Mouse (Mus musculus) cerebellum, adult 2 months (tissue): ENCODE data around the gene Nop58. TPM values are rescaled to one million over a fixed set of nuclear protein-coding genes. Genes with fewer than 3 reads are reported as not detected.

Experiments
- DNase-seq, 2 experiments: peaks; one replicate each; pipeline ENCODE4 v3.0.0; 2021
- H3K27ac ChIP-seq: fragments of 200-500 bp; 2 replicates; pipeline ENCODE4 v1.5.1; 2012; ENCODE audit warnings: low read length, control low read depth, inconsistent platforms; ENCODE audit not compliant: insufficient read depth
- H3K27me3 ChIP-seq: fragments of 200-500 bp; 2 replicates; pipeline ENCODE4 v1.6.1; 2012; ENCODE audit warnings: inconsistent platforms, mild to moderate bottlenecking, low read length, moderate library complexity; ENCODE audit not compliant: control insufficient read depth, insufficient read depth
- H3K4me1 ChIP-seq: fragments of 200-500 bp; 2 replicates; pipeline ENCODE4 v1.6.1; 2011; ENCODE audit warnings: low read length; ENCODE audit not compliant: control insufficient read depth, insufficient read depth
- H3K4me3 ChIP-seq: fragments of 200-500 bp; replicated peaks from 2 replicates; pipeline ENCODE3; 2011; ENCODE audit warnings: mild to moderate bottlenecking, low read depth, low read length, control low read depth; ENCODE audit not compliant: insufficient read depth
- CTCF ChIP-seq: fragments of 200-500 bp; IDR thresholded peaks from 2 replicates; pipeline ENCODE4 v1.5.1; 2011; ENCODE audit warnings: low read depth, mild to moderate bottlenecking, control low read depth, low read length, moderate library complexity, borderline replicate concordance; ENCODE audit not compliant: insufficient read depth
- POLR2A ChIP-seq: fragments of 200-500 bp; IDR thresholded peaks from 2 replicates; pipeline ENCODE4 v1.6.1; 2011; ENCODE audit warnings: low read length, control low read depth, borderline replicate concordance; ENCODE audit not compliant: insufficient read depth
- WGBS: fragments of 180-500 bp; shearing (Covaris S2); methylation state at CpG from one replicate; pipeline ENCODE4 v1.1.7; 2018; 5-methylcytosine and 5-hydroxymethylcytosine counted together
- polyA plus RNA-seq: library from polyadenylated mRNA; depleted of rRNA; stranded (reverse); fragments of >200 nt; gene quantifications from 2 replicates; pipeline ENCODE4 v1.2.3, GENCODE M21; 2012

Nop58 gene
- polyA plus RNA-seq, 1 experiment = 25.8 TPM

DNA sequence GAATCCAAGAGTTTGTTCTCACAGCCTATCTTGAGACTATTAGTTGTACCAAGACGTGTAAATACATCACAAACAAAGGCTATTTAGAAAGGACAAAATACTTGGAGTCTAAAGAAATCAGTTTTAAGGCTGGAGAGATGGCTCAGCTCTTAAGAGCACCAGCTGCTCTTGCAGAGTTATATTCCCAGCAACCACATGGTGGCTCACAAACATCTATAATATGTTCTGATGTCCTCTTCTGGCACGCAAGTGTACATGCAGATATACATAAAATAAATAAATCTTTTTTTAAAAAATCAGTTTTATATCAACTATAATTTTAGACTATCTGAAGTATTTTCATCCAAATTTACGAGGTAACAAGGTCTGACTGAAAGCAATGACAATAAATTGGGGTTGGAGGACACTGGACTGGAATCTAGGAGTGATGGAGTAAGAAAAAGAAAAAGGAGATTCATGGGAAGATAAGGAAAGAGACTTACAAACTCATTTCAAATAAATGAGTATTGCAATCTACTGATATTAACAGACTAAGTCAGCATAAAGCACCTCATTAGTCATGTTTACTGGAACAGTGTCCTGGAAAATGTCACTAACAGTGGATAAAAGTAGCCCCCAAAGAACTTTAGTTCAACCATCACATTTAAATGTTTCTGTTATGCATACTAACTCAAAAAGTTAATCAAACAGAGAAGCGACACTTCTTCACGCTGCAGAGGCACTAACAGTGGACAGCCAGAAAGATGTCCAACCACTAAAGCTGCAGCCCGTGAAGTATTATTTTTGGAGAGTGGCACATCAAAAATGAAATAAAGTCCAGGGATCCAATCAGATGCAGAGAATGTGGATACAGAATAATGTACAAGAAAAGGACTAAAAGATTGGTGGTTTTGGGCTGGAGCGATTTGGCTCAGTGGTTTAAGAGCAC is 28.3 kb upstream of the Nop58 start:
- Histone ChIP-seq H3K4me1 (no peaks in the 10 kb centered on the region; the same call in 1 of the 2 replicates), H3K27me3 (no peaks in the 10 kb centered on the region), H3K27ac (no peak overlapping the region), H3K4me3 (no peak overlapping the region)
- no peak for DNase-seq
- no peak for TF ChIP-seq POLR2A
- no peak for TF ChIP-seq CTCF
- WGBS = 86% methylated on average over 7 of the region's 7 CpGs

DNA sequence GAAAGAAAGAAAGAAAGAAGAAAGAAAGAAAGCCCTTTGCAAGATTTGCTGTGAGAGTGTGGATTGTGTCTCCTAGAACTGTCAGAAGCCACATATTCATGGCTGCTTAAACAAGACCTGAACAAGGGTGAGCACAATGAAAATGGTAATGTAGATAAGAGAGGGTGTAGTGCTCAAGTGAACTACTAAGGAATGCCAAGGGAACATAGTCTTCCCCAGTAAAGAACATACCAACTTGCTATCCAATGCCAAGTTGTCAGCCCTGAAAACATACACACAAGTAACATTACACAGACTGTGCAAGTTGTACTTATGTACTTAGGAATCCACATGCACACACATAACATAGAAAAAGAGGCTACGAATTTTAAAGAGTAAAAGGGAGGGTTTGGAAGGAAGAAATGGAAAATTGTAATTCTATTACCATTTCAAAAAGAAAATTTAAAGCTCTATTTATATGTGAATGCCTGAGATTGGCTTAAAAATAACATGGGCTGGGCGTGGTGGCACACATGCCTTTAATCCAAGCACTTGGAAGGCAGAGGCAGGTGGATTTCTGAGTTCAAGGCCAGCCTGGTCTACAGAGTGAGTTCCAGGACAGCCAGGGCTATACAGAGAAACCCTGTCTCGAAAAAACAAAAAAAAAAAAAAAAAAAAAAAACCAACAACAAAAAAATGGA is 21.2 kb upstream of the Nop58 start:
- TF ChIP-seq POLR2A (no peak), CTCF (no peak)
- no peak for DNase-seq
- 79% methylated on average over 3 of the region's 3 CpGs for WGBS
- Histone ChIP-seq H3K4me1 (no peaks in the 10 kb centered on the region), H3K4me3 (no peak overlapping the region), H3K27ac (no peak overlapping the region), H3K27me3 (no peaks in the 10 kb centered on the region)

DNA sequence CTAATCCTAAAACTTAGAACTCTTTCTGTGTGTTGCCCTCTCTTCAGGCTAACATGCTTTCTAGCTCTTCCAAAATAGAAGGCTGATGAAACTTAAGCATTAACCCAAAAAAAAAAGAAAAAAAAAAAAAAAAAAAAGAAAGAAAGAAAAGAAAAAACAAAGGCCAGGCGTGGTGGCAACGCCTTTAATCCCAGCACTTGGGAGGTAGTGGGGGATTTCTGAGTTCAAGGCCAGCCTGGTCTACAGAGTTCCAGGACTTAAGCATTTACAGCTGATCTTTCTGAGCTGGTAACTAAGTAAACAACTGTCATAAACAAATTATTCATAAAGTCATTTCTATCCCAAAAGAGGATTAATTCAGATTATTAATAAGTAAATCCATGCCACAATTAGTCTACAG is 15.9 kb upstream of the Nop58 start:
- no peaks in the 10 kb centered on the region for H3K27me3 ChIP-seq
- H3K4me1 ChIP-seq = no peaks in the 10 kb centered on the region
- H3K4me3 ChIP-seq = no peak overlapping the region
- no peak for TF ChIP-seq POLR2A
- no peak for TF ChIP-seq CTCF
- no peak for DNase-seq
- WGBS = 82% methylated on average over 2 of the region's 2 CpGs
- no peak overlapping the region for H3K27ac ChIP-seq

DNA sequence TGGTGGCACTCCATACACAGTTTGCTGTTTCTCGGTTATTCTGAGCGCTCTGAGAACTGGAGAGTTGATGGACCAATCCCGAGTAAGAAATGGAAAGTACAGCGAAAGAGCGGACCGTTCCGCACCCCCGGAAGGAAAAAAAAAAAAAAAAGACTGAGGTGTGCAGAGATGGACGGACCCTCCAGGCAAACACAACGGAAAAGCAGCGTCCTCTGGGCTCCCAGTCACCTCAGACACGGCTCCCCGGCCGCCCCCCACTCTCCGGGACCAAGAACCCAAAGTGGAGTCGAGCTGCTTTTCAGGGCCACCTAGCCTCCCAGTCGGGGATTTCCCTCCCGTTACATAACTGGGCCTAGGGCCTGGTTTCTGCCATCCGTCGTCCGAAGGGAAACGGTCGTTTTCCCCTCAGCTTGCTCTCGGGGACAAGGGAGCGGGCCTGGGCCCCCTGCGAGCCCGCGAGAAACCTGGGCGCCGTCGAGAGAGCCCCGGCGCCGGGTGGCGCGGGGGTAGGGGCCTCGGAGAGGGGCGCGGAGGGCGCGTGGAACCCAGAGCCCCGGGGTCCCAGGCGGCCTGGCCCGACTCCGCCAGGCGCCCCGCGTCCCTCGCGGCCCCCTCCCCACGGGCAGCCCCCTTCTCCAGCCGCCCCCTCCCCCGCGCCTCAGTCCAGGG is 14.7 kb upstream of the Nop58 start:
- TF ChIP-seq CTCF (no peak), POLR2A (no peak)
- Histone ChIP-seq H3K27me3 (no peaks in the 10 kb centered on the region), H3K4me1 (no peaks in the 10 kb centered on the region), H3K4me3 (peak overlapping the region; percentile 83), H3K27ac (peak overlapping the region; percentile 11)
- DNase-seq = peak; percentile 49 to 60
- under 1% methylated on average over 53 of the region's 54 CpGs for WGBS

DNA sequence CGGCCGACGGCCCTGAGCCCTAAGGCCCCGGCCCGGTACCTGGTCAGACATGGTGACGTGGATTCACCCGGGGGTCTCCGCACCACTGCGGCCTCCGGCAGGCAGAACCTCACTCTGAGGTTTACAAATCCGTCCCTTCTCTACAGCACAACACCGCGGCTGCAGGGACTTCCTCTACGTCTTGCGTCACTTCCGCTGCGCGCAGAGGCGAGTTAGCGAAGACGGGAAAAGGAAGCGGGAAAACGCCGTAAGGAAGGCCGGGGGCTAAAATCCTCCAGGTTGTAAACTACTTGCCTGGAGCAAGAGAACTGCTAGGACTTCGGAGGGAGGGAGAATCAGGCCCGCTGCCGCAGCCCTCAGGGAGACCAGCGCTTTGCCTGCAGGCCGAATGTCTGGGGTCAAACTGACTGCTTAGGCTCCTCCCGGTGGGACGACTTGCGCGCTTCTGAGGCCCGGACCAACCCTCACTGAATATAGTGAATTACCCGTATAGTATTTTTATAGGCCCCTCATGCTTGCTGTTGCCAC is 14.1 kb upstream of the Nop58 start, which contains the start of gene Sumo1:
TSS of gene Sumo1 (minus strand) at position 194 of the 528 bp plus-strand sequence.
- Histone ChIP-seq H3K27me3 (no peaks in the 10 kb centered on the region), H3K4me1 (no peaks in the 10 kb centered on the region), H3K27ac (peak within 1 kb of the TSS; percentile 52), H3K4me3 (peak within 1 kb of the TSS; percentile 83)
- TF ChIP-seq POLR2A (peak; percentile 91; the same call in 1 of the 2 replicates), CTCF (no peak)
- DNase-seq = peak; percentile 88
- under 1% methylated on average over 36 of the region's 36 CpGs for WGBS

DNA sequence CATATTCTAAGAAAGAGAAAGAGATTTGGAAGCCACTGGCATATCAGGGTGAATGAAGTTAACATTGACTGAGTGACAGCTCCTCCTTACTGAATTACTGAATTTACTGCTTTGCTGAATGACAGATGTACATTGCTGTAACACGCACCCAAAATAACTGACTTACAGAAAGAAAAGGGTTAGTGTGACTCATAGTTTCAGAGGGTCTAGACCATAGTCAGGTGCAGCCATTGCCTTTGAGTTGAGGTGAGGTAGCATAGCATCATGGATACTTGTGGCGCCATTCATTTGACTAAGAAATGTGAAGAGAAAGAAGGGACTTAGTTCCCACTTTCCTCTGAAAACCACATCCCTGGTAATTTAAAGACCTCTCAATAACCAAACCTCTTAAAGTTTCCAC is 11.1 kb upstream of the Nop58 start:
- H3K27me3 ChIP-seq = no peaks in the 10 kb centered on the region
- no peak for DNase-seq
- no peak overlapping the region for H3K27ac ChIP-seq
- 96% methylated on average over 2 of the region's 2 CpGs for WGBS
- TF ChIP-seq CTCF (no peak), POLR2A (no peak)
- H3K4me3 ChIP-seq = no peak overlapping the region
- no peaks in the 10 kb centered on the region for H3K4me1 ChIP-seq

DNA sequence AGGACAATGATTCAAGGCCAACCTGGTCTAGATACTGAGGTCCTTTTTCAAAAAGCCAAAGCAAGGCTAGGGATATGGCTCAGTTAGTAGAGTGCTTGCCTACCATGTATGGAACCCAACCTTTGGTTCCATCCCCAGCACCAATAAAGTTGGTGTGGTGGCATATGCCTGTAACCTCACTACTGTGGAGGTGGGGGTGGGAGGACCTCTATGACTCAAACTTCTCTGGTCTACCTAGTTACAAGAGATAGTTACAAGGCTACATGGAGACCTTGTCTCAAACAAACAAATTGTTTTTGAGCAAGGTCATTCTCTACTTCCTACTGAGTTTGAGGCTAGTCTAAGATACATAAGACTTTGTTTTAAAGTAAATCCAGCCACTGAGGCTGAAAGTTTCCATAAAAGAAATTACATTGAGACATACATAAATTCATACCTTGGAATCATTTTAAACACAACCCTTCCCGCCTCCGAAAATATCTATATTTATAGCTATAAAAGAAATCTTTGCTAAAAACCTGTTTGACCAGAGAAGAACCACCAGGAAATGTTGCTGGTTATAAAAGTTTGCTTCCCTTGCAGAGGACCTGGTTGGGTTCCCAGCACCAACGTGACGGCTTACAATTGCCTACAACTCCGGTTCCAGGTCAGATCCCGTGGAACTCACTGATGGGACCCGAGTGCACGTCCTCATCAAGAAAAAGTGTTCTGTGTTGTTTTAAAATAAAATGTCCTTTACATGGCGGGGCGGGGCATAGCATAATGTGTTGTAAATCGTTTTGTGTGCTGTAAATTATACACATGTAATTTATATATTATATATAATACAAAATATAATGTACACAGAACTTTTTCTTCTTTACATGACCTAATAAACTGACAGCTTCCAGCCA is 599 bp upstream of the Nop58 start:
- H3K27me3 ChIP-seq = no peaks in the 10 kb centered on the region
- peaks cover 4% of the 10 kb centered on the region; the same call in 1 of the 2 replicates for H3K4me1 ChIP-seq
- no peak overlapping the region; the same call in 1 of the 2 replicates for H3K27ac ChIP-seq
- TF ChIP-seq POLR2A = no peak
- no peak for TF ChIP-seq CTCF
- peak in 1 of 2 experiments; percentile 44 for DNase-seq
- H3K4me3 ChIP-seq = peak overlapping the region; percentile 84
- WGBS = 8% methylated on average over 11 of the region's 11 CpGs
